Mouse (Mus musculus): ENCODE measurements around the gene Olfr340. TPM values are rescaled to one million over a fixed set of nuclear protein-coding genes. Genes with fewer than 3 reads are reported as not detected.
"Not testable (repeated sequence)": the region's sequence is repeated elsewhere in the genome, so short reads cannot be mapped to it uniquely, and the experiment has no call there.

Olfr340 gene
- polyA plus RNA-seq (2014; fragmentation: Nextera tagmentation; extraction: Ambion mirVana) = not detected in 2 replicates

DNA sequence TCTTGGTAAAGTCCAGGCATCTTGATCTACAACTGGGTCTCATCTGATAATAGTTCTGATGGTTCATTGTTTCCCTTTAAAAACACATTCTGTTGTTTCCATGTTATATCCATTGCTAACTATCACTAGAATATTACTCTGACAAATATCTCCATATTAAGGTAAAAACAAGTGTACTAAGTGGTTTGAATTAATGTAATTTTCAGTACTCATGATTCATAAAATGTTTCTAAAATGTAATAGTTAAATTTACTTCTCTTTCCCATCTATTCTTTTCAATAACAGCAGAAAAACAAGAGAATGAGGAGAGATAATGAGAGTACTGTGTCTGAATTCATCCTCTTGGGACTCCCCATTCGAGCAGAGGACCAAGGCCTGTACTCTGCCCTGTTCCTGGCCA is at the start of gene Olfr340:
Gene Olfr340 (plus strand): TSS at position 301 of the 400 bp plus-strand sequence.
- ATAC-seq (ENCODE audit: low read depth) = no peak
- no peaks in the 10 kb centered on the region for H3K36me3 ChIP-seq (ENCODE audit: control insufficient read depth, insufficient read depth, low read length)
- DNase-seq (ENCODE audit: low spot score) = no peak
- no peak within 1 kb of the TSS for H3K4me2 ChIP-seq (ENCODE audit: low read depth, low read length)
- WGBS = 45% methylated on average over 1 of the region's 1 CpGs
- no peak within 1 kb of the TSS for H3K4me3 ChIP-seq (ENCODE audit: low read depth, low read length)
- 0 out of 2 replicates have a peak, but pooled peaks cover 5% of the 10 kb centered on the region for H3K9me3 ChIP-seq (ENCODE audit: control insufficient read depth, low read length)
- no peaks in the 10 kb centered on the region for H3K27me3 ChIP-seq (replicated peaks; ENCODE audit: control insufficient read depth, insufficient read depth, low read length)
- no peaks in the 10 kb centered on the region for H3K4me1 ChIP-seq (ENCODE audit: control insufficient read depth, insufficient read depth, low read length)
- H3K27ac ChIP-seq (replicated peaks; ENCODE audit: low read depth, low read length) = no peak within 1 kb of the TSS
- H3K9ac ChIP-seq (ENCODE audit: low read depth, low read length) = no peak within 1 kb of the TSS

DNA sequence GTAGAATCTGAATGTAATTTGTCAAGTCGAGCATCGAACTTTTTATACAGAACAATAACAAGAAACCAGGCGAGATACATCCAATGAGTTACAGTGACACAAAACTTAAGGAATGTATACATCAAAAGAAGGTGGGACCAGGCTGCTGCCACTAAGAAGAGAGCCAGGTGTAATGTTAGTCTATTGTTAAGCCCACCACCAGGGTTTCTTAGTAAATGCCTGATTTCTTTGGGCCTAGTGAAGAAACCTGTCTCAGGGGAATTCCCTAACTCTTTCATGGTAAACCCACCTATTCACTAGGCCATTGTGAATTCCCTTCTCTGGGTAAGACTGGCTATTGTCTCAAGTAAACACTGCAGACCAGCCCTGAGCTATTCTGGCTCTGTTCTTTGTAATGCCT is 37.2 kb upstream of the Olfr340 start:
- not testable (repeated sequence) for H3K9ac ChIP-seq (ENCODE audit: low read depth, low read length); H3K27me3 ChIP-seq (replicated peaks; ENCODE audit: control insufficient read depth, insufficient read depth, low read length); H3K4me2 ChIP-seq (ENCODE audit: low read depth, low read length); DNase-seq (ENCODE audit: low spot score); H3K9me3 ChIP-seq (ENCODE audit: control insufficient read depth, low read length); ATAC-seq (ENCODE audit: low read depth); H3K4me3 ChIP-seq (ENCODE audit: low read depth, low read length); H3K27ac ChIP-seq (replicated peaks; ENCODE audit: low read depth, low read length); H3K36me3 ChIP-seq (ENCODE audit: control insufficient read depth, insufficient read depth, low read length); H3K4me1 ChIP-seq (ENCODE audit: control insufficient read depth, insufficient read depth, low read length)
- 81% methylated on average over 3 of the region's 3 CpGs for WGBS

DNA sequence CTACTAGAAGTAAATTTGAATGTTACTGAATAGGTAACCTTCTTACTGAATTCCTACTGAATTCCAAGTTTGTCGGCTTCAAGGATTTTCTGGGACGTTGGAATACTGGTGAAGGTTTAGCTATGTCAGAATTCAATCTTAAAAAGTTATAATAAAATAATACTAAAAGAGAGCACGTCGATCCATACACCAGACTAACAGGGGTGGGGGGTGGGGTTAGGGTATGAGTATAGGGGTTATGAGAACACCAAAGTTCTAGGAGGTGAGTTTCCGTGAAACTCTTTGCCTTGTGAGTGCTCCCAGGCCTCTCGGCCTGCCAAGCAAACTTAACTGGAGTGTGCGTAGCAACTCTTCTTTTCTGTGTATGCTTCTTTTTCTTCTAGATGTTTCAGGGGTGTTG is 36.8 kb upstream of the Olfr340 start:
- not testable (repeated sequence) for DNase-seq (ENCODE audit: low spot score); H3K9me3 ChIP-seq (ENCODE audit: control insufficient read depth, low read length); H3K4me2 ChIP-seq (ENCODE audit: low read depth, low read length); H3K9ac ChIP-seq (ENCODE audit: low read depth, low read length); H3K4me1 ChIP-seq (ENCODE audit: control insufficient read depth, insufficient read depth, low read length); ATAC-seq (ENCODE audit: low read depth); H3K36me3 ChIP-seq (ENCODE audit: control insufficient read depth, insufficient read depth, low read length); H3K4me3 ChIP-seq (ENCODE audit: low read depth, low read length); H3K27me3 ChIP-seq (replicated peaks; ENCODE audit: control insufficient read depth, insufficient read depth, low read length); H3K27ac ChIP-seq (replicated peaks; ENCODE audit: low read depth, low read length)
- 85% methylated on average over 7 of the region's 7 CpGs for WGBS

DNA sequence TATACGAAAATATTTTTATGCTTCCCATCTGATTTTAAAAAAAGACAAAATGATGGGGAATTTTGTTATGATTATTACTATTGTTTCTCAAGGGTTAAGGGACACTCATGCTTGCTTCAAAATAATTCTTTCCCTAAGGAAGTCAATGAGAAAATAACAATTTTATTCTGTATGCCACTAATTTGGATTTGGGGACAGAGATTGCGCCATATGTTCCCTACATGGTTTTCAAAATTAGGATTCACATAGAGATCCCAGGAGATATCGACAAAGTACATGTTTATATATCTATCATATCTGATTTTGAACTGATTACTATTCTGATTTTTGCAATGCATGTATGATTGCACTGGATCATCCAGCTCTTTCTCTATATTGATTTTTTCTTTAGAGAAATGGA is 33.7 kb upstream of the Olfr340 start, which contains the start of gene Olfr339:
Gene Olfr339 (plus strand): TSS at position 301 of the 400 bp plus-strand sequence.
- no peak within 1 kb of the TSS for H3K27ac ChIP-seq (replicated peaks; ENCODE audit: low read depth, low read length)
- no peaks in the 10 kb centered on the region for H3K9me3 ChIP-seq (ENCODE audit: control insufficient read depth, low read length)
- ATAC-seq (ENCODE audit: low read depth) (no peak), DNase-seq (ENCODE audit: low spot score) (no peak)
- H3K9ac ChIP-seq (ENCODE audit: low read depth, low read length) = no peak within 1 kb of the TSS
- 81% methylated on average over 3 of the region's 3 CpGs for WGBS
- no peak within 1 kb of the TSS for H3K4me2 ChIP-seq (ENCODE audit: low read depth, low read length)
- H3K27me3 ChIP-seq (replicated peaks; ENCODE audit: control insufficient read depth, insufficient read depth, low read length) = no peaks in the 10 kb centered on the region
- H3K4me3 ChIP-seq (ENCODE audit: low read depth, low read length) = no peak within 1 kb of the TSS
- no peaks in the 10 kb centered on the region for H3K36me3 ChIP-seq (ENCODE audit: control insufficient read depth, insufficient read depth, low read length)
- no peaks in the 10 kb centered on the region for H3K4me1 ChIP-seq (ENCODE audit: control insufficient read depth, insufficient read depth, low read length)

DNA sequence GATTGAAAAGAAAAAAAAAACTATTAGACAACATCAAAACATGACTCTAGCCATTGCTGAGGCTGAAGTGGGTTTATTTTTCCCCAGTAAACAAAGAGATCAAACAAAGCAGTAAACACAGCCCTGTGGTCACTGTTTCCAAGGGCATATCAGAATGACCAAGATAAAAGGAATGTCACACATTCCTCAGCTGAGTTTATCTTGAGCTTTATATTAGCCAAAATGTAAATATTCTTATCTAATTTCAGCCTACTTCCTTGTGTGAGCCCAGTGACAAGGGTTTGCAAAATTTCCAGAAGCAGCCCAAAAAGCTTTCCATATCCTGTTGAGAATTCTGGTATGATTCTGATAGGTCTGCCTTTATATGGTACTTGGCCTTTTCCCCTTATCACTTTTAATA is 21.2 kb downstream of the Olfr340 start:
- Histone ChIP-seq H3K9me3 (ENCODE audit: control insufficient read depth, low read length) (peaks cover 3% of the 10 kb centered on the region; the same call in 1 of the 2 replicates), H3K4me2 (ENCODE audit: low read depth, low read length) (no peak overlapping the region), H3K4me1 (ENCODE audit: control insufficient read depth, insufficient read depth, low read length) (no peaks in the 10 kb centered on the region), H3K9ac (ENCODE audit: low read depth, low read length) (no peak overlapping the region), H3K4me3 (ENCODE audit: low read depth, low read length) (no peak overlapping the region), H3K27ac (replicated peaks; ENCODE audit: low read depth, low read length) (no peak overlapping the region), H3K27me3 (replicated peaks; ENCODE audit: control insufficient read depth, insufficient read depth, low read length) (no peaks in the 10 kb centered on the region), H3K36me3 (ENCODE audit: control insufficient read depth, insufficient read depth, low read length) (no peaks in the 10 kb centered on the region)
- no peak for DNase-seq (ENCODE audit: low spot score)
- ATAC-seq (ENCODE audit: low read depth) = no peak

DNA sequence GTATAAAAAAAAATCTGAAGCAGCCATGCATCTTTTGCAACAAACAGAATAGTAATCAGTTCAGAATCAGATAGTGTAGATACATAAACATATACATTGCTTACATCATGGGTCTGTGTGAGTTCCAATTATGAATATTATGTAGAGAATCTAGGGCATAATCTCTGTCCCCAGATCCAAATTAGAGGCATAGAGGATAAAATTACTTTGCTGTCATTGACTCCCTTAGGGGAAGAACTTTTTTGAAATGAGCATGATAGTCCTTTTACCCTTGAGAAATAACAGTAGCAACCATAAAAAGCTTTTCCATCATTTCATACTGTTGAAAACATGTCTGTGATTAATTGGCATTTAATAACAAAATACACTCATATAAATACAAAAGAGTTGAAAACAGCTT is 30.0 kb downstream of the Olfr340 start, which contains the start of gene Olfr341:
Gene Olfr341 (minus strand): TSS at position 101 of the 400 bp plus-strand sequence.
- Histone ChIP-seq H3K9me3 (ENCODE audit: control insufficient read depth, low read length) (peaks cover 3% of the 10 kb centered on the region; the same call in 1 of the 2 replicates), H3K27me3 (replicated peaks; ENCODE audit: control insufficient read depth, insufficient read depth, low read length) (no peaks in the 10 kb centered on the region), H3K4me3 (ENCODE audit: low read depth, low read length) (no peak within 1 kb of the TSS), H3K36me3 (ENCODE audit: control insufficient read depth, insufficient read depth, low read length) (no peaks in the 10 kb centered on the region), H3K27ac (replicated peaks; ENCODE audit: low read depth, low read length) (no peak within 1 kb of the TSS), H3K4me1 (ENCODE audit: control insufficient read depth, insufficient read depth, low read length) (no peaks in the 10 kb centered on the region), H3K4me2 (ENCODE audit: low read depth, low read length) (no peak within 1 kb of the TSS), H3K9ac (ENCODE audit: low read depth, low read length) (no peak within 1 kb of the TSS)
- no peak for ATAC-seq (ENCODE audit: low read depth)
- DNase-seq (ENCODE audit: low spot score) = no peak

Other genes starting within 250 kb of the Olfr340 start
- 14.7 and 15.6 TPM in 2 replicates for gene Ptgs1, start 222.2 kb upstream of the Olfr340 start, polyA plus RNA-seq (2014; fragmentation: Nextera tagmentation; extraction: Ambion mirVana)
- gene Olfr338, start 79.1 kb upstream of the Olfr340 start, polyA plus RNA-seq (2014; fragmentation: Nextera tagmentation; extraction: Ambion mirVana) = not detected in 2 replicates
- gene Olfr339, start 33.6 kb upstream of the Olfr340 start, polyA plus RNA-seq (2014; fragmentation: Nextera tagmentation; extraction: Ambion mirVana) = not detected in 2 replicates
- gene Olfr341, start 29.9 kb downstream of the Olfr340 start, polyA plus RNA-seq (2014; fragmentation: Nextera tagmentation; extraction: Ambion mirVana) = 0.04 and 0.06 TPM in 2 replicates
- gene Olfr342, start 72.4 kb downstream of the Olfr340 start, polyA plus RNA-seq (2014; fragmentation: Nextera tagmentation; extraction: Ambion mirVana) = not detected in 2 replicates
- 0.03 and 0.06 TPM in 2 replicates for gene Olfr344, start 114.1 kb downstream of the Olfr340 start, polyA plus RNA-seq (2014; fragmentation: Nextera tagmentation; extraction: Ambion mirVana)
- not detected in 2 replicates for gene Olfr345, start 187.5 kb downstream of the Olfr340 start, polyA plus RNA-seq (2014; fragmentation: Nextera tagmentation; extraction: Ambion mirVana)
- not detected in 2 replicates for gene Olfr346, start 233.2 kb downstream of the Olfr340 start, polyA plus RNA-seq (2014; fragmentation: Nextera tagmentation; extraction: Ambion mirVana)